Mouse (Mus musculus): ENCODE data around the gene Bicc1. TPM values are rescaled to one million over a fixed set of nuclear protein-coding genes. Genes with fewer than 3 reads are reported as not detected.
A peak's percentile ranks its signal among the peaks of the same experiment; 100 is the strongest.

Gene Bicc1
- total and polyA plus RNA-seq, 3 experiments: 13.7 to 17.1 (median 14.6) TPM

- Histone ChIP-seq H3K27ac (no peak overlapping the region), H3K36me3 (ENCODE audit: control insufficient read depth, insufficient read depth, low read length) (no peaks in the 10 kb centered on the region), H3K4me3 (no peak overlapping the region), H3K4me1 (ENCODE audit: control insufficient read depth, insufficient read depth, low read length) (peaks cover 2% of the 10 kb centered on the region), H3K79me2 (replicated peaks; ENCODE audit: control insufficient read depth, insufficient read depth, low read length) (no peaks in the 10 kb centered on the region), H3K27me3 (ENCODE audit: control insufficient read depth, insufficient read depth, low read length) (no peaks in the 10 kb centered on the region), H3K9ac (ENCODE audit: low read depth, low read length) (no peak overlapping the region)
- no peak for DNase-seq
- TF ChIP-seq POLR2A (IDR thresholded peaks at IDR 0.05; ENCODE audit: insufficient read depth, low read depth, low read length) (no peak), CTCF (IDR thresholded peaks at IDR 0.05) (no peak), EP300 (IDR thresholded peaks at IDR 0.05; ENCODE audit: insufficient read depth, low read depth, low read length) (no peak)
- intact Hi-C loops (cut with DNase I): no loop called here
- WGBS: 91% methylated on average over 9 of the region's 9 CpGs
Measured at GRCm38 (mm10) chr10:71148226-71148625, 11.3 kb downstream of the Bicc1 start.

- TF ChIP-seq EP300 (IDR thresholded peaks at IDR 0.05; ENCODE audit: insufficient read depth, low read depth, low read length): no peak
- TF ChIP-seq POLR2A (IDR thresholded peaks at IDR 0.05; ENCODE audit: insufficient read depth, low read depth, low read length): no peak
- no peak for TF ChIP-seq CTCF (IDR thresholded peaks at IDR 0.05)
- H3K27me3 ChIP-seq (ENCODE audit: control insufficient read depth, insufficient read depth, low read length): no peaks in the 10 kb centered on the region
- peak overlapping the region; percentile 15; the same call in 1 of the 2 replicates for H3K27ac ChIP-seq
- intact Hi-C loops (cut with DNase I): no loop called here
- H3K79me2 ChIP-seq (replicated peaks; ENCODE audit: control insufficient read depth, insufficient read depth, low read length): no peaks in the 10 kb centered on the region
- 78% methylated on average over 15 of the region's 15 CpGs for WGBS
- H3K4me3 ChIP-seq: no peak overlapping the region
- H3K4me1 ChIP-seq (ENCODE audit: control insufficient read depth, insufficient read depth, low read length): peaks cover 2% of the 10 kb centered on the region
- no peaks in the 10 kb centered on the region for H3K36me3 ChIP-seq (ENCODE audit: control insufficient read depth, insufficient read depth, low read length)
- H3K9ac ChIP-seq (ENCODE audit: low read depth, low read length): no peak overlapping the region
- DNase-seq: peak in 1 of 2 experiments; percentile 32
Measured at GRCm38 (mm10) chr10:71146681-71147615, 12.6 kb downstream of the Bicc1 start.

GRCm38 (mm10) chr10:71145801-71146200, 13.7 kb downstream of the Bicc1 start:
- WGBS: 58% methylated on average over 11 of the region's 11 CpGs
- no peak overlapping the region for H3K9ac ChIP-seq (ENCODE audit: low read depth, low read length)
- no peaks in the 10 kb centered on the region for H3K36me3 ChIP-seq (ENCODE audit: control insufficient read depth, insufficient read depth, low read length)
- no peak overlapping the region for H3K4me3 ChIP-seq
- TF ChIP-seq POLR2A (IDR thresholded peaks at IDR 0.05; ENCODE audit: insufficient read depth, low read depth, low read length) (no peak), CTCF (IDR thresholded peaks at IDR 0.05) (no peak), EP300 (IDR thresholded peaks at IDR 0.05; ENCODE audit: insufficient read depth, low read depth, low read length) (no peak)
- intact Hi-C loops (cut with DNase I): no loop called here
- H3K27me3 ChIP-seq (ENCODE audit: control insufficient read depth, insufficient read depth, low read length): no peaks in the 10 kb centered on the region
- no peak overlapping the region for H3K27ac ChIP-seq
- DNase-seq: no peak
- peaks cover 2% of the 10 kb centered on the region for H3K4me1 ChIP-seq (ENCODE audit: control insufficient read depth, insufficient read depth, low read length)
- no peaks in the 10 kb centered on the region for H3K79me2 ChIP-seq (replicated peaks; ENCODE audit: control insufficient read depth, insufficient read depth, low read length)

DNA sequence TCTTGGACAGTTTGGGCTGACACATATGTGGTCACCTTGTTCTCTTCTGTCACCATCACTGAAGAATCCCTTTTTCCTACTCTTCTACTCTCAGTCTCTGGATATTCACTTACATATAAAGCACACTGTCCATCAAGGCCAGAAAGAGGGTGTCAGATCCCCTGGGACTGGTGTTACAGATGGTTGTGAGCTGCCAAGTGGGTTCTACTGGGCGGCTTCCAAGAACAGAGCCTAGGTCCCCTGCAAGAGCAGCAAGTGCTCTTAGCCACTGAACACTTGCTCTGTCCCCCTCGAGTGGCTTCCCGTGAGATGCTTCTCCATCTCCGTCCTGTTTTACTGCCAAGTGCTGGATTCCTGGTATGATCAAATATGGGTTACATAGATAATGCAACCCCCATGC, 15.3 kb downstream of the Bicc1 start:
- 62% methylated on average over 4 of the region's 4 CpGs for WGBS
- TF ChIP-seq CTCF (IDR thresholded peaks at IDR 0.05) (no peak), EP300 (IDR thresholded peaks at IDR 0.05; ENCODE audit: insufficient read depth, low read depth, low read length) (no peak), POLR2A (IDR thresholded peaks at IDR 0.05; ENCODE audit: insufficient read depth, low read depth, low read length) (no peak)
- peaks cover 2% of the 10 kb centered on the region for H3K4me1 ChIP-seq (ENCODE audit: control insufficient read depth, insufficient read depth, low read length)
- H3K9ac ChIP-seq (ENCODE audit: low read depth, low read length): no peak overlapping the region
- no peak overlapping the region for H3K4me3 ChIP-seq
- no peaks in the 10 kb centered on the region for H3K36me3 ChIP-seq (ENCODE audit: control insufficient read depth, insufficient read depth, low read length)
- H3K27ac ChIP-seq: no peak overlapping the region
- H3K27me3 ChIP-seq (ENCODE audit: control insufficient read depth, insufficient read depth, low read length): no peaks in the 10 kb centered on the region
- no peaks in the 10 kb centered on the region for H3K79me2 ChIP-seq (replicated peaks; ENCODE audit: control insufficient read depth, insufficient read depth, low read length)
- DNase-seq: no peak
- intact Hi-C loops (cut with DNase I): no loop called here

- Histone ChIP-seq H3K4me1 (ENCODE audit: control insufficient read depth, insufficient read depth, low read length) (peaks cover 2% of the 10 kb centered on the region), H3K4me3 (no peak overlapping the region), H3K27ac (no peak overlapping the region), H3K9ac (ENCODE audit: low read depth, low read length) (no peak overlapping the region), H3K79me2 (replicated peaks; ENCODE audit: control insufficient read depth, insufficient read depth, low read length) (no peaks in the 10 kb centered on the region), H3K36me3 (ENCODE audit: control insufficient read depth, insufficient read depth, low read length) (no peaks in the 10 kb centered on the region), H3K27me3 (ENCODE audit: control insufficient read depth, insufficient read depth, low read length) (no peaks in the 10 kb centered on the region)
- DNase-seq: no peak
- intact Hi-C loops (cut with DNase I): no loop called here
- WGBS: 86% methylated on average over 2 of the region's 2 CpGs
- TF ChIP-seq CTCF (IDR thresholded peaks at IDR 0.05) (no peak), POLR2A (IDR thresholded peaks at IDR 0.05; ENCODE audit: insufficient read depth, low read depth, low read length) (no peak), EP300 (IDR thresholded peaks at IDR 0.05; ENCODE audit: insufficient read depth, low read depth, low read length) (no peak)
Measured at GRCm38 (mm10) chr10:71142568-71142967, 16.9 kb downstream of the Bicc1 start.

DNA sequence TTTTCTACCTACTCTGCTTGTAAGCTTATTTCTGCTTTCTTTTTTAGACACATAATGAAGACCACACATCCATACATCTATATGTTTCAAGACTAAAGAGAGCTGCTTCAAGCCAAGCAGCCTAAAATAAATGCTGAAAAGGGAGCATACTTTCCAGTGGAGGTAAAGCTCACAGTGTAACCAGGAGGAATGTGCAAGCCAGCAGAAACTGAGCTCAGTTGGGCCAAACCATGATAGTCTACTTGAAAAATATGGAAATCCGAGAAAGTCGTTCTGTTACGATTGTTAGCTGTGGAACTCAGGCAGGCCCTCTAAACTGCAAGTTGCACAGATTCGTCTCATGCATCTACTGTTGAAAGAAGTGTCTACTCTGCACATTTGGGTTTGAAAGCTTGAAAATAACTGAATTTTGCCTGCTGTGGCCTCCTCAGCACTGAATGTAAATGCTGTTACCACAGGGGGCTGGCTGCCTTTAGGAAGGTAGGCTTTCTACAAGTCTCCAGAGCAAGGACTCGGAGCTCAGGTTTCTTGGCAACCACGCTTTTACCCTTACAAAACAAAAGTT, 19.1 kb downstream of the Bicc1 start:
- no peak overlapping the region for H3K27ac ChIP-seq
- H3K4me1 ChIP-seq (ENCODE audit: control insufficient read depth, insufficient read depth, low read length): peaks cover 2% of the 10 kb centered on the region
- 90% methylated on average over 6 of the region's 6 CpGs for WGBS
- H3K4me3 ChIP-seq: no peak overlapping the region
- no peak for TF ChIP-seq POLR2A (IDR thresholded peaks at IDR 0.05; ENCODE audit: insufficient read depth, low read depth, low read length)
- TF ChIP-seq EP300 (IDR thresholded peaks at IDR 0.05; ENCODE audit: insufficient read depth, low read depth, low read length): no peak
- TF ChIP-seq CTCF (IDR thresholded peaks at IDR 0.05): no peak
- no peaks in the 10 kb centered on the region for H3K79me2 ChIP-seq (replicated peaks; ENCODE audit: control insufficient read depth, insufficient read depth, low read length)
- no peaks in the 10 kb centered on the region for H3K27me3 ChIP-seq (ENCODE audit: control insufficient read depth, insufficient read depth, low read length)
- intact Hi-C loops (cut with DNase I): no loop called here
- H3K9ac ChIP-seq (ENCODE audit: low read depth, low read length): no peak overlapping the region
- DNase-seq: no peak
- no peaks in the 10 kb centered on the region for H3K36me3 ChIP-seq (ENCODE audit: control insufficient read depth, insufficient read depth, low read length)

All from heart, adult 2 months (tissue).